Mouse (Mus musculus): ENCODE results near the gene Usp50. TPM values are rescaled to one million over a fixed set of nuclear protein-coding genes. Genes with fewer than 3 reads are reported as not detected.

Gene Usp50
- total and polyA plus RNA-seq, 2 experiments from 2014 or later: 0.11 to 2.0 TPM

GRCm38 (mm10) chr2:126767599-126767998, 15.7 kb downstream of the Usp50 start:
- Histone ChIP-seq H3K27ac (ENCODE audit: low read depth, low read length) (no peak overlapping the region), H3K9me3 (ENCODE audit: low read length) (no peaks in the 10 kb centered on the region), H3K9ac (replicated peaks; ENCODE audit: low read length, poor library complexity, severe bottlenecking) (no peak overlapping the region), H3K4me2 (ENCODE audit: low read depth, low read length, poor library complexity, severe bottlenecking) (no peak overlapping the region), H3K4me3 (ENCODE audit: low read depth, low read length) (no peak overlapping the region), H3K27me3 (ENCODE audit: insufficient read depth, low read length) (no peaks in the 10 kb centered on the region), H3K36me3 (ENCODE audit: insufficient read depth, low read length) (peaks cover 6% of the 10 kb centered on the region; the same call in 1 of the 2 replicates), H3K4me1 (ENCODE audit: insufficient read depth, low read length) (no peaks in the 10 kb centered on the region)
- ATAC-seq (ENCODE audit: low FRiP score): no peak
- WGBS: 95% methylated on average over 3 of the region's 3 CpGs
- no peak for DNase-seq (ENCODE audit: low spot score)
- TF ChIP-seq CTCF (IDR thresholded peaks at IDR 0.05): no peak

- ATAC-seq (ENCODE audit: low FRiP score) (peak; percentile 52), DNase-seq (ENCODE audit: low spot score) (peak; percentile 43)
- no peaks in the 10 kb centered on the region for H3K4me1 ChIP-seq (ENCODE audit: insufficient read depth, low read length)
- no peak overlapping the region for H3K4me3 ChIP-seq (ENCODE audit: low read depth, low read length)
- WGBS: 39% methylated on average over 11 of the region's 11 CpGs
- no peaks in the 10 kb centered on the region for H3K27me3 ChIP-seq (ENCODE audit: insufficient read depth, low read length)
- H3K36me3 ChIP-seq (ENCODE audit: insufficient read depth, low read length): peaks cover 21% of the 10 kb centered on the region
- TF ChIP-seq CTCF (IDR thresholded peaks at IDR 0.05): no peak
- no peak overlapping the region for H3K9ac ChIP-seq (replicated peaks; ENCODE audit: low read length, poor library complexity, severe bottlenecking)
- H3K27ac ChIP-seq (ENCODE audit: low read depth, low read length): no peak overlapping the region
- no peaks in the 10 kb centered on the region for H3K9me3 ChIP-seq (ENCODE audit: low read length)
- no peak overlapping the region for H3K4me2 ChIP-seq (ENCODE audit: low read depth, low read length, poor library complexity, severe bottlenecking)
Measured at GRCm38 (mm10) chr2:126765867-126766582, 17.2 kb downstream of the Usp50 start.

GRCm38 (mm10) chr2:126759351-126759750, 23.9 kb downstream of the Usp50 start:
- H3K9me3 ChIP-seq (ENCODE audit: low read length): no peaks in the 10 kb centered on the region
- WGBS: 90% methylated on average over 7 of the region's 7 CpGs
- peaks cover 82% of the 10 kb centered on the region for H3K36me3 ChIP-seq (ENCODE audit: insufficient read depth, low read length)
- no peaks in the 10 kb centered on the region for H3K4me1 ChIP-seq (ENCODE audit: insufficient read depth, low read length)
- H3K9ac ChIP-seq (replicated peaks; ENCODE audit: low read length, poor library complexity, severe bottlenecking): no peak overlapping the region
- no peaks in the 10 kb centered on the region for H3K27me3 ChIP-seq (ENCODE audit: insufficient read depth, low read length)
- H3K27ac ChIP-seq (ENCODE audit: low read depth, low read length): no peak overlapping the region
- no peak for DNase-seq (ENCODE audit: low spot score)
- TF ChIP-seq CTCF (IDR thresholded peaks at IDR 0.05): no peak
- H3K4me3 ChIP-seq (ENCODE audit: low read depth, low read length): no peak overlapping the region
- H3K4me2 ChIP-seq (ENCODE audit: low read depth, low read length, poor library complexity, severe bottlenecking): no peak overlapping the region
- no peak for ATAC-seq (ENCODE audit: low FRiP score)

- no peak overlapping the region for H3K27ac ChIP-seq (ENCODE audit: low read depth, low read length)
- ATAC-seq (ENCODE audit: low FRiP score): no peak
- WGBS: 93% methylated on average over 6 of the region's 6 CpGs
Measured at GRCm38 (mm10) chr2:126755664-126756063, 27.6 kb downstream of the Usp50 start.

GRCm38 (mm10) chr2:126743389-126743788, 39.9 kb downstream of the Usp50 start:
- Histone ChIP-seq H3K9me3 (ENCODE audit: low read length) (no peaks in the 10 kb centered on the region), H3K27ac (ENCODE audit: low read depth, low read length) (no peak overlapping the region), H3K4me3 (ENCODE audit: low read depth, low read length) (no peak overlapping the region), H3K9ac (replicated peaks; ENCODE audit: low read length, poor library complexity, severe bottlenecking) (no peak overlapping the region), H3K36me3 (ENCODE audit: insufficient read depth, low read length) (peaks cover 49% of the 10 kb centered on the region), H3K4me2 (ENCODE audit: low read depth, low read length, poor library complexity, severe bottlenecking) (no peak overlapping the region), H3K27me3 (ENCODE audit: insufficient read depth, low read length) (no peaks in the 10 kb centered on the region), H3K4me1 (ENCODE audit: insufficient read depth, low read length) (no peaks in the 10 kb centered on the region)
- no peak for TF ChIP-seq CTCF (IDR thresholded peaks at IDR 0.05)
- ATAC-seq (ENCODE audit: low FRiP score): no peak
- no peak for DNase-seq (ENCODE audit: low spot score)
- WGBS: 93% methylated on average over 5 of the region's 5 CpGs

More at GRCm38 (mm10) chr2:126755664-126756063, 27.6 kb downstream of the Usp50 start:
- Histone ChIP-seq H3K9me3 (ENCODE audit: low read length) (no peaks in the 10 kb centered on the region), H3K4me3 (ENCODE audit: low read depth, low read length) (no peak overlapping the region), H3K4me2 (ENCODE audit: low read depth, low read length, poor library complexity, severe bottlenecking) (no peak overlapping the region), H3K36me3 (ENCODE audit: insufficient read depth, low read length) (peaks cover 89% of the 10 kb centered on the region), H3K4me1 (ENCODE audit: insufficient read depth, low read length) (no peaks in the 10 kb centered on the region), H3K9ac (replicated peaks; ENCODE audit: low read length, poor library complexity, severe bottlenecking) (no peak overlapping the region), H3K27me3 (ENCODE audit: insufficient read depth, low read length) (no peaks in the 10 kb centered on the region)
- no peak for DNase-seq (ENCODE audit: low spot score)
- TF ChIP-seq CTCF (IDR thresholded peaks at IDR 0.05): no peak

GRCm38 (mm10) chr2:126740314-126740713, 43.0 kb downstream of the Usp50 start:
- Histone ChIP-seq H3K36me3 (ENCODE audit: insufficient read depth, low read length) (peaks cover 46% of the 10 kb centered on the region), H3K27ac (ENCODE audit: low read depth, low read length) (no peak overlapping the region), H3K4me3 (ENCODE audit: low read depth, low read length) (no peak overlapping the region), H3K9ac (replicated peaks; ENCODE audit: low read length, poor library complexity, severe bottlenecking) (no peak overlapping the region), H3K4me1 (ENCODE audit: insufficient read depth, low read length) (no peaks in the 10 kb centered on the region), H3K9me3 (ENCODE audit: low read length) (no peaks in the 10 kb centered on the region), H3K4me2 (ENCODE audit: low read depth, low read length, poor library complexity, severe bottlenecking) (no peak overlapping the region), H3K27me3 (ENCODE audit: insufficient read depth, low read length) (no peaks in the 10 kb centered on the region)
- ATAC-seq (ENCODE audit: low FRiP score): no peak
- WGBS: 87% methylated on average over 2 of the region's 2 CpGs
- TF ChIP-seq CTCF (IDR thresholded peaks at IDR 0.05): no peak
- no peak for DNase-seq (ENCODE audit: low spot score)

Data from midbrain, postnatal 0 days (tissue).